Mouse (Mus musculus) embryonic fibroblast, embryonic 13.5 days (primary cell): Measurements from ENCODE around the gene Tmem270.
A peak's percentile ranks its signal among the peaks of the same experiment; 100 is the strongest.

ENCODE experiments used
- CTCF ChIP-seq: IDR thresholded peaks from 2 replicates; pipeline ENCODE4 v1.5.1; 2011; ENCODE audit warnings: mild to moderate bottlenecking, control low read depth, low read length, moderate library complexity, borderline replicate concordance; ENCODE audit not compliant: insufficient read depth
- POLR2A ChIP-seq: IDR thresholded peaks from 2 replicates; pipeline ENCODE4 v1.6.1; 2011; ENCODE audit warnings: low read depth, mild to moderate bottlenecking, control low read depth, low read length, moderate library complexity

- TF ChIP-seq CTCF (0 out of 2 replicates have a peak, but pooled peaks have one; percentile 10), POLR2A (no peak)
Observed at GRCm38 (mm10) chr5:134892717-134893116, 13.8 kb downstream of the Tmem270 start.
